Mouse (Mus musculus) left cerebral cortex, adult 18-20 months (tissue): ENCODE results near the gene Tpmt. TPM values are rescaled to one million over a fixed set of nuclear protein-coding genes. Genes with fewer than 3 reads are reported as not detected.

ENCODE experiments used
- DNase-seq, 2 experiments: peaks; one replicate each; pipeline ENCODE4 v3.0.0; 2021 to 2022; ENCODE audit warnings: low spot score in 2 of 2, mixed read lengths in 1 of 2
- total RNA-seq, 2 experiments: library from RNA; stranded (reverse); gene quantifications; 2 replicates each; pipeline ENCODE4 v1.2.3; 2021

The Tpmt gene
- total RNA-seq, 2 experiments from 2014 or later = 9.0 to 9.8 TPM

GRCm38 (mm10) chr13:46983878-46984277 is 60.7 kb downstream of the Tpmt start:
- DNase-seq = no peak

GRCm38 (mm10) chr13:46979836-46980490 is 64.6 kb downstream of the Tpmt start:
- no peak for DNase-seq

GRCm38 (mm10) chr13:46976532-46976931 is 68.0 kb downstream of the Tpmt start:
- no peak for DNase-seq

- DNase-seq = no peak
These were observed 68.6 kb downstream of the Tpmt start for GRCm38 (mm10) chr13:46975930-46976329.

- DNase-seq = no peak
These were observed 69.4 kb downstream of the Tpmt start for GRCm38 (mm10) chr13:46975031-46975551.

Other genes starting within 250 kb of the Tpmt start
- gene Kif13a, start 114.9 kb downstream of the Tpmt start, total RNA-seq = 10 to 100 TPM; 20.2 to 24.2 TPM
- 10 to 100 TPM; 16.3 to 16.5 TPM for gene Nhlrc1, start 29.9 kb downstream of the Tpmt start, total RNA-seq
- gene Kdm1b, start 1.2 kb downstream of the Tpmt start, total RNA-seq = 1 to 10 TPM; 7.3 to 7.6 TPM
- gene Dek, start 61.5 kb upstream of the Tpmt start, total RNA-seq = 10 to 100 TPM; 55.3 to 58.2 TPM
- gene Rnf144b, start 77.9 kb upstream of the Tpmt start, total RNA-seq = 10 to 100 TPM; 22.5 to 26.3 TPM